Mouse (Mus musculus): ENCODE data around the gene Gm11020.

DNA sequence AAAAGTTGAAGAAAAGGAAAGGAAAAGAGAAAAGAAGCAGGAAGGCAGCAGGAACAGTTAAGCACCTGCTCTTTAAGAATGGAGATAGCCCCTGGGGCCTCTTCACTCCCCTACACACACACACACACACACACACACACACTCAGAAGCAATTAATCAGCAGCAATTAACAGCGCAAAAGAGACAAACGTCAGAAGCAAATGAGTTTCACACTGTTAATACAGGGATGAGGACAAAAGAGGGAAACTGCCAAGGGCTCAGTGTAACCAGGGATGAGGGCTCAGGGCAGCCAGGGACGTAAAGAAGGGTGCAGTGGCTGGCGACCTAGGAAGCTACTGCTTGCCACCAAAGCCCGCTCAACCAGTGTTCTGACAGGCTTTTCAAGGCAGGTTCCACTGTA lies 46.0 kb downstream of the Gm11020 start:
- no peak for TF ChIP-seq CTCF (IDR thresholded peaks at IDR 0.05; ENCODE audit: low read depth)
- TF ChIP-seq EP300 (IDR thresholded peaks at IDR 0.05; ENCODE audit: low read depth), result no peak
